Mouse (Mus musculus): Measurements from ENCODE around the gene Scarf1. TPM values are rescaled to one million over a fixed set of nuclear protein-coding genes. Genes with fewer than 3 reads are reported as not detected.

The Scarf1 gene
- polyA plus RNA-seq (2012; rRNA removed), result 5.3 and 5.9 TPM in 2 replicates

- TF ChIP-seq CTCF (IDR thresholded peaks at IDR 0.05; ENCODE audit: borderline replicate concordance, extremely low read depth, insufficient read depth, insufficient read length) (no peak), POLR2A (IDR thresholded peaks at IDR 0.05; ENCODE audit: borderline replicate concordance, extremely low read depth, insufficient read depth, insufficient read length, poor library complexity, severe bottlenecking) (no peak)
- no peak for DNase-seq (ENCODE audit: low read depth)
Observed at GRCm38 (mm10) chr11:75513336-75513735, at the start of gene Scarf1. Gene Scarf1, plus strand, starts transcription at chr11:75513540.

GRCm38 (mm10) chr11:75463624-75464023, 49.7 kb upstream of the Scarf1 start:
- TF ChIP-seq CTCF (IDR thresholded peaks at IDR 0.05; ENCODE audit: borderline replicate concordance, extremely low read depth, insufficient read depth, insufficient read length) (no peak), POLR2A (IDR thresholded peaks at IDR 0.05; ENCODE audit: borderline replicate concordance, extremely low read depth, insufficient read depth, insufficient read length, poor library complexity, severe bottlenecking) (no peak)
- no peak for DNase-seq (ENCODE audit: low read depth)

- DNase-seq (ENCODE audit: low read depth), result no peak
- no peak for TF ChIP-seq POLR2A (IDR thresholded peaks at IDR 0.05; ENCODE audit: borderline replicate concordance, extremely low read depth, insufficient read depth, insufficient read length, poor library complexity, severe bottlenecking)
Observed at GRCm38 (mm10) chr11:75464417-75464816, 48.9 kb upstream of the Scarf1 start.

GRCm38 (mm10) chr11:75465051-75465450, 48.3 kb upstream of the Scarf1 start:
- DNase-seq (ENCODE audit: low read depth), result no peak
- TF ChIP-seq CTCF (IDR thresholded peaks at IDR 0.05; ENCODE audit: borderline replicate concordance, extremely low read depth, insufficient read depth, insufficient read length) (no peak), POLR2A (IDR thresholded peaks at IDR 0.05; ENCODE audit: borderline replicate concordance, extremely low read depth, insufficient read depth, insufficient read length, poor library complexity, severe bottlenecking) (no peak)

- no peak for DNase-seq (ENCODE audit: low read depth)
- TF ChIP-seq POLR2A (IDR thresholded peaks at IDR 0.05; ENCODE audit: borderline replicate concordance, extremely low read depth, insufficient read depth, insufficient read length, poor library complexity, severe bottlenecking) (no peak), CTCF (IDR thresholded peaks at IDR 0.05; ENCODE audit: borderline replicate concordance, extremely low read depth, insufficient read depth, insufficient read length) (no peak)
Observed at GRCm38 (mm10) chr11:75466731-75467505, 46.4 kb upstream of the Scarf1 start.

GRCm38 (mm10) chr11:75467512-75468215, 45.7 kb upstream of the Scarf1 start:
- no peak for DNase-seq (ENCODE audit: low read depth)
- no peak for TF ChIP-seq POLR2A (IDR thresholded peaks at IDR 0.05; ENCODE audit: borderline replicate concordance, extremely low read depth, insufficient read depth, insufficient read length, poor library complexity, severe bottlenecking)
- TF ChIP-seq CTCF (IDR thresholded peaks at IDR 0.05; ENCODE audit: borderline replicate concordance, extremely low read depth, insufficient read depth, insufficient read length), result no peak

- DNase-seq (ENCODE audit: low read depth), result no peak
- TF ChIP-seq CTCF (IDR thresholded peaks at IDR 0.05; ENCODE audit: borderline replicate concordance, extremely low read depth, insufficient read depth, insufficient read length) (no peak), POLR2A (IDR thresholded peaks at IDR 0.05; ENCODE audit: borderline replicate concordance, extremely low read depth, insufficient read depth, insufficient read length, poor library complexity, severe bottlenecking) (no peak)
Observed at GRCm38 (mm10) chr11:75468410-75468809, 44.9 kb upstream of the Scarf1 start.

GRCm38 (mm10) chr11:75469261-75469660, 44.1 kb upstream of the Scarf1 start:
- no peak for DNase-seq (ENCODE audit: low read depth)
- TF ChIP-seq POLR2A (IDR thresholded peaks at IDR 0.05; ENCODE audit: borderline replicate concordance, extremely low read depth, insufficient read depth, insufficient read length, poor library complexity, severe bottlenecking), result no peak
- TF ChIP-seq CTCF (IDR thresholded peaks at IDR 0.05; ENCODE audit: borderline replicate concordance, extremely low read depth, insufficient read depth, insufficient read length), result no peak

- no peak for DNase-seq (ENCODE audit: low read depth)
Observed at GRCm38 (mm10) chr11:75470675-75471074, 42.7 kb upstream of the Scarf1 start.

GRCm38 (mm10) chr11:75472469-75473081, 40.8 kb upstream of the Scarf1 start:
- DNase-seq (ENCODE audit: low read depth), result no peak
- TF ChIP-seq CTCF (IDR thresholded peaks at IDR 0.05; ENCODE audit: borderline replicate concordance, extremely low read depth, insufficient read depth, insufficient read length), result no peak

More at GRCm38 (mm10) chr11:75470675-75471074, 42.7 kb upstream of the Scarf1 start:
- no peak for TF ChIP-seq CTCF (IDR thresholded peaks at IDR 0.05; ENCODE audit: borderline replicate concordance, extremely low read depth, insufficient read depth, insufficient read length)
- TF ChIP-seq POLR2A (IDR thresholded peaks at IDR 0.05; ENCODE audit: borderline replicate concordance, extremely low read depth, insufficient read depth, insufficient read length, poor library complexity, severe bottlenecking), result no peak

- no peak for DNase-seq (ENCODE audit: low read depth)
- TF ChIP-seq CTCF (IDR thresholded peaks at IDR 0.05; ENCODE audit: borderline replicate concordance, extremely low read depth, insufficient read depth, insufficient read length), result no peak
- no peak for TF ChIP-seq POLR2A (IDR thresholded peaks at IDR 0.05; ENCODE audit: borderline replicate concordance, extremely low read depth, insufficient read depth, insufficient read length, poor library complexity, severe bottlenecking)
Observed at GRCm38 (mm10) chr11:75473376-75473775, 40.0 kb upstream of the Scarf1 start.

Measured in brain, embryonic 14.5 days (tissue).